Comparison of ENCODE assay signal across 10 mouse cellular contexts in genomic region chr4:137313511-137313910, GRCm38 (mm10). TPM values are rescaled to one million over a fixed set of nuclear protein-coding genes. Genes with fewer than 3 reads are reported as not detected.
DNase-seq lines count a peak whose midpoint lies in the region; ATAC-seq and TF ChIP-seq lines count a peak whose summit lies in the region.
"Had no signal": no experiment of that assay in that cellular context is flagged by ENCODE, and none has a peak within 500 bp of the region (broad histone marks: within the 10 kb centered on the region; RNA-seq: fewer than 3 reads in every experiment).

No protein-coding gene starts in this region.

- 63% methylated on average over 2 of the region's 2 CpGs for WGBS in embryonic facial prominence, embryonic 11.5 days
- 67% methylated on average over 2 of the region's 2 CpGs for WGBS in embryonic facial prominence, embryonic 10.5 days
- WGBS in liver, postnatal 0 days (ENCODE audit: insufficient replicate concordance): 45% methylated on average over 2 of the region's 2 CpGs
- 66% methylated on average over 2 of the region's 2 CpGs for WGBS in liver, embryonic 11.5 days

- no peaks in the 10 kb centered on the region for H3K36me3 ChIP-seq in embryonic facial prominence, embryonic 11.5 days (replicated peaks; ENCODE audit: control insufficient read depth, insufficient read depth, low read depth, low read length)
- peaks cover 40% of the 10 kb centered on the region for H3K36me3 ChIP-seq in embryonic facial prominence, embryonic 10.5 days (replicated peaks)
- peaks cover 22% of the 10 kb centered on the region for H3K36me3 ChIP-seq in liver, postnatal 0 days (replicated peaks; ENCODE audit: insufficient read depth, low read length)
- H3K36me3 ChIP-seq in liver, embryonic 11.5 days (ENCODE audit: control insufficient read depth, insufficient read depth, low read length): no peaks in the 10 kb centered on the region; the same call in 1 of the 2 replicates

- no peaks in the 10 kb centered on the region for H3K9me3 ChIP-seq in embryonic facial prominence, embryonic 11.5 days (replicated peaks; ENCODE audit: control insufficient read depth, low read length)
- H3K9me3 ChIP-seq in embryonic facial prominence, embryonic 10.5 days: no peaks in the 10 kb centered on the region
- H3K9me3 ChIP-seq in liver, postnatal 0 days (ENCODE audit: low read length): no peaks in the 10 kb centered on the region
- no peaks in the 10 kb centered on the region for H3K9me3 ChIP-seq in liver, embryonic 11.5 days (ENCODE audit: control insufficient read depth, low read length)
- H3K9me3 ChIP-seq: intestine, embryonic 15.5 days had no signal

- H3K27me3 ChIP-seq in embryonic facial prominence, embryonic 11.5 days (ENCODE audit: control insufficient read depth, insufficient read depth, low read length): no peaks in the 10 kb centered on the region
- H3K27me3 ChIP-seq in embryonic facial prominence, embryonic 10.5 days (replicated peaks; ENCODE audit: low read depth, poor library complexity, severe bottlenecking): no peaks in the 10 kb centered on the region
- no peaks in the 10 kb centered on the region for H3K27me3 ChIP-seq in liver, postnatal 0 days (ENCODE audit: insufficient read depth, low read length)
- no peaks in the 10 kb centered on the region for H3K27me3 ChIP-seq in liver, embryonic 11.5 days (replicated peaks; ENCODE audit: control insufficient read depth, insufficient read depth, low read length)
- H3K27me3 ChIP-seq: intestine, embryonic 15.5 days had no signal

- ATAC-seq in embryonic facial prominence, embryonic 11.5 days (replicated peaks; ENCODE audit: insufficient number of reproducible peaks, low FRiP score, low TSS enrichment, low read depth): no peak
- ATAC-seq in liver, postnatal 0 days: no peak
- ATAC-seq in liver, embryonic 11.5 days (replicated peaks; ENCODE audit: low FRiP score): no peak
- ATAC-seq: intestine, embryonic 15.5 days had no signal

- no peak overlapping the region for H3K27ac ChIP-seq in embryonic facial prominence, embryonic 11.5 days (replicated peaks; ENCODE audit: low read depth, low read length)
- H3K27ac ChIP-seq in embryonic facial prominence, embryonic 10.5 days (replicated peaks): no peak overlapping the region
- peak overlapping the region; percentile 46; the same call in 1 of the 2 replicates for H3K27ac ChIP-seq in liver, postnatal 0 days (ENCODE audit: low read depth)
- H3K27ac ChIP-seq in liver, embryonic 11.5 days (ENCODE audit: low read depth, low read length): no peak overlapping the region
- H3K27ac ChIP-seq: intestine, embryonic 15.5 days had no signal

- no peak overlapping the region for H3K4me2 ChIP-seq in embryonic facial prominence, embryonic 11.5 days (ENCODE audit: low read depth, low read length)
- H3K4me2 ChIP-seq in liver, postnatal 0 days (ENCODE audit: low read depth, low read length): no peak overlapping the region
- H3K4me2 ChIP-seq in liver, embryonic 11.5 days: no peak overlapping the region
- H3K4me2 ChIP-seq: intestine, embryonic 15.5 days had no signal

- peak; percentile 48 for TF ChIP-seq CTCF in liver, postnatal 0 days (IDR thresholded peaks at IDR 0.05; ENCODE audit: low read depth)

- H3K4me3 ChIP-seq in embryonic facial prominence, embryonic 11.5 days (ENCODE audit: low read depth, low read length): no peak overlapping the region
- H3K4me3 ChIP-seq in embryonic facial prominence, embryonic 10.5 days: no peak overlapping the region
- H3K4me3 ChIP-seq in liver, postnatal 0 days (ENCODE audit: low read depth, low read length): no peak overlapping the region
- H3K4me3 ChIP-seq in liver, embryonic 11.5 days (ENCODE audit: low read depth, low read length): no peak overlapping the region
- H3K4me3 ChIP-seq: erythroblast, embryonic 14.5 days; intestine, embryonic 15.5 days had no signal

- H3K9ac ChIP-seq in embryonic facial prominence, embryonic 11.5 days (replicated peaks; ENCODE audit: low read length): no peak overlapping the region
- H3K9ac ChIP-seq in liver, postnatal 0 days (replicated peaks): no peak overlapping the region
- H3K9ac ChIP-seq in liver, embryonic 11.5 days (ENCODE audit: low read depth, low read length): no peak overlapping the region
- H3K9ac ChIP-seq: intestine, embryonic 15.5 days had no signal

- TF ChIP-seq EP300 in liver, postnatal 0 days (IDR thresholded peaks at IDR 0.05; ENCODE audit: low read depth): no peak

- peak; percentile 58 for DNase-seq in embryonic facial prominence, embryonic 11.5 days (ENCODE audit: low spot score)
- DNase-seq in embryonic facial prominence, embryonic 10.5 days (ENCODE audit: low spot score): no peak
- DNase-seq in liver, postnatal 0 days: no peak
- no peak for DNase-seq in liver, embryonic 11.5 days (ENCODE audit: low spot score)
- peak; percentile 47 for DNase-seq in Muller cell, postnatal 12 days (ENCODE audit: inconsistent ontology term)
- peak; percentile 65 for DNase-seq in naive thymus-derived CD4-positive, alpha-beta T cell, adult 2 months (ENCODE audit: low read depth)
- no peak for DNase-seq in left cerebral cortex, adult 11 months (ENCODE audit: low spot score)
- no peak for DNase-seq in heart, postnatal 4 days

- H3K4me1 ChIP-seq in embryonic facial prominence, embryonic 11.5 days (ENCODE audit: control insufficient read depth, insufficient read depth, low read length): no peaks in the 10 kb centered on the region
- peaks cover 14% of the 10 kb centered on the region; the same call in 1 of the 2 replicates for H3K4me1 ChIP-seq in embryonic facial prominence, embryonic 10.5 days
- H3K4me1 ChIP-seq in liver, postnatal 0 days (ENCODE audit: insufficient read depth): no peaks in the 10 kb centered on the region
- peaks cover 2% of the 10 kb centered on the region; the same call in 1 of the 2 replicates for H3K4me1 ChIP-seq in liver, embryonic 11.5 days (replicated peaks; ENCODE audit: control insufficient read depth, insufficient read depth, low read length)

RNA-seq across cellular contexts. Expression of gene Wnt4, which starts 36.2 kb away (rescaled TPM):
- 3.3 and 4.3 TPM in 2 replicates for polyA plus RNA-seq in embryonic facial prominence, embryonic 11.5 days (2014; fragmentation: Nextera tagmentation; extraction: Ambion mirVana)
- 1.2 and 1.5 TPM in 2 replicates for polyA plus RNA-seq in embryonic facial prominence, embryonic 10.5 days (2016; fragmentation: Nextera tagmentation; extraction: Ambion mirVana)
- polyA plus RNA-seq in liver, postnatal 0 days (2015; fragmentation: Nextera tagmentation; extraction: Ambion mirVana): 5.1 and 5.7 TPM in 2 replicates
- 1.8 and 1.9 TPM in 2 replicates for polyA plus RNA-seq in liver, embryonic 11.5 days (2014; fragmentation: Nextera tagmentation; extraction: Ambion mirVana)
- total RNA-seq in heart, postnatal 4 days (2021): under 1 TPM; 0.76 to 0.88 TPM

RNA-seq across cellular contexts. Expression of gene Cdc42, which starts 44.0 kb away (rescaled TPM):
- 772 and 781 TPM in 2 replicates for polyA plus RNA-seq in embryonic facial prominence, embryonic 11.5 days (2014; fragmentation: Nextera tagmentation; extraction: Ambion mirVana)
- polyA plus RNA-seq in embryonic facial prominence, embryonic 10.5 days (2016; fragmentation: Nextera tagmentation; extraction: Ambion mirVana): 568 and 585 TPM in 2 replicates
- polyA plus RNA-seq in liver, postnatal 0 days (2015; fragmentation: Nextera tagmentation; extraction: Ambion mirVana): 216 and 227 TPM in 2 replicates
- 459 and 500 TPM in 2 replicates for polyA plus RNA-seq in liver, embryonic 11.5 days (2014; fragmentation: Nextera tagmentation; extraction: Ambion mirVana)
- 100 to 1,000 TPM; 276 to 285 TPM for total RNA-seq in heart, postnatal 4 days (2021)

Comparison
In these comparisons a context has a peak if more than half of its experiments do, and no peak if none do; other contexts are left out.
1. DNase-seq: peak in embryonic facial prominence, embryonic 11.5 days (single experiment), Muller cell, postnatal 12 days (single experiment) and naive thymus-derived CD4-positive, alpha-beta T cell, adult 2 months (single experiment); none in embryonic facial prominence, embryonic 10.5 days (single experiment), liver, postnatal 0 days (single experiment), liver, embryonic 11.5 days (single experiment), left cerebral cortex, adult 11 months (single experiment) and heart, postnatal 4 days (single experiment).